ENCODE assay signal across 8 mouse cellular contexts in genomic region chr9:108568511-108568921, GRCm38 (mm10). TPM values are rescaled to one million over a fixed set of nuclear protein-coding genes. Genes with fewer than 3 reads are reported as not detected.
A peak's percentile ranks its signal among the peaks of the same experiment; 100 is the strongest.
DNase-seq lines count a peak whose midpoint lies in the region; ATAC-seq and TF ChIP-seq lines count a peak whose summit lies in the region.

No protein-coding gene starts in this region.

- no peak overlapping the region for H3K9ac ChIP-seq in embryonic facial prominence, embryonic 15.5 days
- peak overlapping the region; percentile 80; the same call in 1 of the 2 replicates for H3K9ac ChIP-seq in intestine, embryonic 15.5 days
- no peak overlapping the region for H3K9ac ChIP-seq in neural tube, embryonic 14.5 days (replicated peaks; ENCODE audit: low read depth, low read length)

- TF ChIP-seq CTCF in layer of hippocampus, adult 2 months (conservative IDR thresholded peaks at IDR 0.05), result no peak
- TF ChIP-seq CTCF in lung, adult 2 months (IDR thresholded peaks at IDR 0.05; ENCODE audit: insufficient read depth, low read length), result no peak

- no peaks in the 10 kb centered on the region for H3K9me3 ChIP-seq in embryonic facial prominence, embryonic 15.5 days (replicated peaks)
- H3K9me3 ChIP-seq in intestine, embryonic 15.5 days, result no peaks in the 10 kb centered on the region
- no peaks in the 10 kb centered on the region for H3K9me3 ChIP-seq in neural tube, embryonic 14.5 days (ENCODE audit: control insufficient read depth, low read length)

- peak overlapping the region; percentile 69 for H3K4me3 ChIP-seq in layer of hippocampus, adult 2 months
- H3K4me3 ChIP-seq in embryonic facial prominence, embryonic 15.5 days (replicated peaks), result peak overlapping the region; percentile 72
- peak overlapping the region; percentile 66 for H3K4me3 ChIP-seq in intestine, embryonic 15.5 days (replicated peaks)
- no peak overlapping the region; the same call in 1 of the 2 replicates for H3K4me3 ChIP-seq in neural tube, embryonic 14.5 days (ENCODE audit: low read depth, low read length)
- no peak overlapping the region for H3K4me3 ChIP-seq in lung, adult 2 months (replicated peaks; ENCODE audit: extremely low read depth, low read depth, low read length)

- H3K36me3 ChIP-seq in embryonic facial prominence, embryonic 15.5 days, result peaks cover 48% of the 10 kb centered on the region
- H3K36me3 ChIP-seq in intestine, embryonic 15.5 days, result peaks cover 38% of the 10 kb centered on the region
- H3K36me3 ChIP-seq in neural tube, embryonic 14.5 days (ENCODE audit: control insufficient read depth, insufficient read depth, low read length), result peaks cover 41% of the 10 kb centered on the region

- 79% methylated on average over 17 of the region's 17 CpGs for WGBS in embryonic facial prominence, embryonic 15.5 days
- 66% methylated on average over 17 of the region's 17 CpGs for WGBS in intestine, embryonic 15.5 days
- WGBS in neural tube, embryonic 14.5 days, result 85% methylated on average over 17 of the region's 17 CpGs
- 66% methylated on average over 17 of the region's 17 CpGs for WGBS in lung, adult 2 months

- no peak for ATAC-seq in embryonic facial prominence, embryonic 15.5 days (ENCODE audit: insufficient number of reproducible peaks, low FRiP score, low TSS enrichment, low read depth)
- no peak for ATAC-seq in intestine, embryonic 15.5 days
- no peak for ATAC-seq in neural tube, embryonic 14.5 days (ENCODE audit: low read depth)

- peak overlapping the region; percentile 23; the same call in 1 of the 2 replicates for H3K27ac ChIP-seq in layer of hippocampus, adult 2 months
- H3K27ac ChIP-seq in embryonic facial prominence, embryonic 15.5 days (replicated peaks), result peak overlapping the region; percentile 96
- peak overlapping the region; percentile 94 for H3K27ac ChIP-seq in intestine, embryonic 15.5 days
- H3K27ac ChIP-seq in neural tube, embryonic 14.5 days (ENCODE audit: low read depth, low read length), result no peak overlapping the region

- DNase-seq in layer of hippocampus, adult 2 months (ENCODE audit: low spot score in 2 of 2), result no peak
- no peak for DNase-seq in layer of hippocampus, postnatal 36 days
- DNase-seq in ovary, postnatal 36 days (ENCODE audit: low spot score), result no peak
- DNase-seq in lung, adult 2 months, result no peak
- no peak for DNase-seq in spleen, postnatal 14 days (ENCODE audit: low spot score in 2 of 2)

- TF ChIP-seq POLR2A in lung, adult 2 months (IDR thresholded peaks at IDR 0.05; ENCODE audit: borderline replicate concordance, extremely low read depth, low read depth, low read length), result no peak

- no peaks in the 10 kb centered on the region for H3K27me3 ChIP-seq in embryonic facial prominence, embryonic 15.5 days
- no peaks in the 10 kb centered on the region for H3K27me3 ChIP-seq in intestine, embryonic 15.5 days (replicated peaks)
- no peaks in the 10 kb centered on the region for H3K27me3 ChIP-seq in neural tube, embryonic 14.5 days (ENCODE audit: control insufficient read depth, insufficient read depth, low read length)

- peaks cover 40% of the 10 kb centered on the region for H3K4me1 ChIP-seq in embryonic facial prominence, embryonic 15.5 days
- peaks cover 26% of the 10 kb centered on the region for H3K4me1 ChIP-seq in intestine, embryonic 15.5 days (replicated peaks)
- H3K4me1 ChIP-seq in neural tube, embryonic 14.5 days (ENCODE audit: control insufficient read depth, insufficient read depth, low read length), result peaks cover 26% of the 10 kb centered on the region
- H3K4me1 ChIP-seq in lung, adult 2 months (ENCODE audit: control insufficient read depth, insufficient read depth, low read length), result 0 out of 2 replicates have a peak, but pooled peaks cover 4% of the 10 kb centered on the region

- peak overlapping the region; percentile 97 for H3K4me2 ChIP-seq in embryonic facial prominence, embryonic 15.5 days (replicated peaks)
- peak overlapping the region; percentile 97 for H3K4me2 ChIP-seq in intestine, embryonic 15.5 days (replicated peaks)
- peak overlapping the region; percentile 80 for H3K4me2 ChIP-seq in neural tube, embryonic 14.5 days (ENCODE audit: low read depth, low read length)

RNA-seq across cellular contexts. Expression of gene Dalrd3, which starts 1.2 kb away (rescaled TPM):
- 100 to 1,000 TPM; 110 to 111 TPM for total RNA-seq in layer of hippocampus, adult 2 months (2021)
- 100 to 1,000 TPM in 1 of 2 experiments, 10 to 100 TPM in 1; 98.7 to 109 TPM for total RNA-seq in layer of hippocampus, postnatal 36 days (2021)
- polyA plus RNA-seq in embryonic facial prominence, embryonic 15.5 days (2015; fragmentation: Nextera tagmentation; extraction: Ambion mirVana), result 137 and 139 TPM in 2 replicates
- 112 and 118 TPM in 2 replicates for polyA plus RNA-seq in intestine, embryonic 15.5 days (2015; fragmentation: Nextera tagmentation; extraction: Ambion mirVana)
- polyA plus RNA-seq in neural tube, embryonic 14.5 days (2014; fragmentation: Nextera tagmentation; extraction: Ambion mirVana), result 257 and 258 TPM in 2 replicates
- 183 and 199 TPM in 2 replicates for polyA plus RNA-seq in lung, adult 2 months (2012; rRNA removed)

RNA-seq across cellular contexts. Expression of gene Ndufaf3, which starts 1.3 kb away (rescaled TPM):
- total RNA-seq in layer of hippocampus, adult 2 months (2021), result 10 to 100 TPM; 60.8 to 73.3 TPM
- total RNA-seq in layer of hippocampus, postnatal 36 days (2021), result 10 to 100 TPM; 52.6 to 66.3 TPM
- polyA plus RNA-seq in embryonic facial prominence, embryonic 15.5 days (2015; fragmentation: Nextera tagmentation; extraction: Ambion mirVana), result 63.8 and 65.6 TPM in 2 replicates
- polyA plus RNA-seq in intestine, embryonic 15.5 days (2015; fragmentation: Nextera tagmentation; extraction: Ambion mirVana), result 37.7 and 42.4 TPM in 2 replicates
- 81.7 and 96.8 TPM in 2 replicates for polyA plus RNA-seq in neural tube, embryonic 14.5 days (2014; fragmentation: Nextera tagmentation; extraction: Ambion mirVana)
- polyA plus RNA-seq in lung, adult 2 months (2012; rRNA removed), result 45.5 and 46.3 TPM in 2 replicates

RNA-seq across cellular contexts. Expression of gene Impdh2, which starts 8.4 kb away (rescaled TPM):
- total RNA-seq in layer of hippocampus, adult 2 months (2021), result 10 to 100 TPM; 61.3 to 63.7 TPM
- 10 to 100 TPM; 63.4 to 68.4 TPM for total RNA-seq in layer of hippocampus, postnatal 36 days (2021)
- polyA plus RNA-seq in embryonic facial prominence, embryonic 15.5 days (2015; fragmentation: Nextera tagmentation; extraction: Ambion mirVana), result 172 and 173 TPM in 2 replicates
- polyA plus RNA-seq in intestine, embryonic 15.5 days (2015; fragmentation: Nextera tagmentation; extraction: Ambion mirVana), result 173 and 179 TPM in 2 replicates
- 105 and 119 TPM in 2 replicates for polyA plus RNA-seq in neural tube, embryonic 14.5 days (2014; fragmentation: Nextera tagmentation; extraction: Ambion mirVana)
- polyA plus RNA-seq in lung, adult 2 months (2012; rRNA removed), result 63.3 and 66.6 TPM in 2 replicates

RNA-seq across cellular contexts. Expression of gene Wdr6, which starts 10.0 kb away (rescaled TPM):
- 100 to 1,000 TPM; 119 to 129 TPM for total RNA-seq in layer of hippocampus, adult 2 months (2021)
- 100 to 1,000 TPM; 106 to 107 TPM for total RNA-seq in layer of hippocampus, postnatal 36 days (2021)
- 89.6 and 93.7 TPM in 2 replicates for polyA plus RNA-seq in embryonic facial prominence, embryonic 15.5 days (2015; fragmentation: Nextera tagmentation; extraction: Ambion mirVana)
- polyA plus RNA-seq in intestine, embryonic 15.5 days (2015; fragmentation: Nextera tagmentation; extraction: Ambion mirVana), result 71.4 and 72.7 TPM in 2 replicates
- polyA plus RNA-seq in neural tube, embryonic 14.5 days (2014; fragmentation: Nextera tagmentation; extraction: Ambion mirVana), result 206 and 229 TPM in 2 replicates
- polyA plus RNA-seq in lung, adult 2 months (2012; rRNA removed), result 58.7 and 67.6 TPM in 2 replicates

RNA-seq across cellular contexts. Expression of gene P4htm, which starts 29.0 kb away (rescaled TPM):
- total RNA-seq in layer of hippocampus, adult 2 months (2021), result 100 to 1,000 TPM; 101 to 104 TPM
- total RNA-seq in layer of hippocampus, postnatal 36 days (2021), result 10 to 100 TPM; 93.1 to 93.2 TPM
- 10.4 and 12.2 TPM in 2 replicates for polyA plus RNA-seq in embryonic facial prominence, embryonic 15.5 days (2015; fragmentation: Nextera tagmentation; extraction: Ambion mirVana)
- 5.8 and 6.4 TPM in 2 replicates for polyA plus RNA-seq in intestine, embryonic 15.5 days (2015; fragmentation: Nextera tagmentation; extraction: Ambion mirVana)
- 31.0 and 37.3 TPM in 2 replicates for polyA plus RNA-seq in neural tube, embryonic 14.5 days (2014; fragmentation: Nextera tagmentation; extraction: Ambion mirVana)
- 19.6 and 22.4 TPM in 2 replicates for polyA plus RNA-seq in lung, adult 2 months (2012; rRNA removed)

Comparison
In these comparisons a context has a peak if more than half of its experiments do, and no peak if none do; other contexts are left out.
1. H3K4me3 ChIP-seq: peak in layer of hippocampus, adult 2 months (single experiment), embryonic facial prominence, embryonic 15.5 days (single experiment) and intestine, embryonic 15.5 days (single experiment); none in neural tube, embryonic 14.5 days (single experiment) and lung, adult 2 months (single experiment).
2. Peak in every context shown above with its lines, with median percentiles within 50 percentile points of each other: H3K4me2 ChIP-seq.